Mouse (Mus musculus) hindbrain, embryonic 15.5 days (tissue): Measurements from ENCODE around the gene Rgs10. TPM values are rescaled to one million over a fixed set of nuclear protein-coding genes. Genes with fewer than 3 reads are reported as not detected.
A peak's percentile ranks its signal among the peaks of the same experiment; 100 is the strongest.

ENCODE experiments used
- ATAC-seq: fragments of 200-750 bp; cut with Nextera tagmentation; 2 replicates; pipeline ENCODE4 v1.8.0; 2017; ENCODE audit warnings: low read depth, moderate number of reproducible peaks, moderate TSS enrichment; ENCODE audit not compliant: low FRiP score
- H3K27ac ChIP-seq: fragments of 300-500 bp; sonication (generic); replicated peaks from 2 replicates; pipeline ENCODE4 v1.5.1; 2015; ENCODE audit warnings: mild to moderate bottlenecking, inconsistent platforms
- H3K27me3 ChIP-seq: fragments of 300-500 bp; sonication (generic); 2 replicates; pipeline ENCODE4 v1.6.1; 2015; ENCODE audit warnings: control low read depth, inconsistent platforms
- H3K36me3 ChIP-seq: fragments of 300-500 bp; sonication (generic); 2 replicates; pipeline ENCODE4 v1.6.1; 2015; ENCODE audit warnings: control low read depth, inconsistent platforms
- H3K4me1 ChIP-seq: fragments of 300-500 bp; sonication (generic); replicated peaks from 2 replicates; pipeline ENCODE4 v1.6.1; 2015; ENCODE audit warnings: control low read depth, inconsistent platforms
- H3K4me2 ChIP-seq: fragments of 300-500 bp; sonication (generic); 2 replicates; pipeline ENCODE4 v1.6.1; 2015; ENCODE audit warnings: moderate library complexity, mild to moderate bottlenecking, inconsistent platforms
- H3K4me3 ChIP-seq: fragments of 300-500 bp; sonication (generic); 2 replicates; pipeline ENCODE4 v1.5.1; 2015; ENCODE audit warnings: mild to moderate bottlenecking, inconsistent platforms
- H3K9ac ChIP-seq: fragments of 300-500 bp; sonication (generic); 2 replicates; pipeline ENCODE4 v1.6.1; 2015; ENCODE audit warnings: inconsistent platforms
- H3K9me3 ChIP-seq: fragments of 300-500 bp; sonication (generic); 2 replicates; pipeline ENCODE4 v1.6.1; 2016; ENCODE audit warnings: control low read depth, inconsistent platforms
- WGBS: fragments of 180-500 bp; shearing (Covaris S2); methylation state at CpG from one replicate; pipeline ENCODE4 v1.1.7; 2015; 5-methylcytosine and 5-hydroxymethylcytosine counted together
- polyA plus RNA-seq: library from polyadenylated mRNA; unstranded; fragments of >200 nt; fragmentation: Nextera tagmentation; extraction: Ambion mirVana; gene quantifications from 2 replicates; pipeline ENCODE4 v1.2.1, GENCODE M21; 2015

The Rgs10 gene
- polyA plus RNA-seq, 1 experiment from 2014 or later: 59.3 TPM

DNA sequence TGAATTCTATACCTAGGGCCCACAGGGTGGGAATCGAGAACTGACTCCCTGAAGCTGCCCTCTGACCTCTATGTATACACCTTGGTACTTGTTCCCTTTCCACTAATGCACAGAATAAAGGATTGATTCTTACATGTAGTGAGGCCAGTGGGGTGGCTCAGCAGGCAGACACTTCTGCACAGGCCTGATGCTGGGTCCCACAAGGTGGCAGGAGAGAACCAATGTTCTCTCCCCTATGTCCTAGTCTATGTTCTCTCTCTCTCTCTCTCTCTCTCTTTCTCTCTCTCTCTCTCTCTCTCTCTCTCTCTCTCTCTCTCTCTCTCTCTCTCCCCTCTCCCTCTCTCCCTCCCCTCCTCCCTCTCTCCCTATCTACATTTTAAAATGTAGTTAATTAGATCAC lies 14.7 kb upstream of the Rgs10 start:
- no peaks in the 10 kb centered on the region for H3K9me3 ChIP-seq
- H3K4me3 ChIP-seq: no peak overlapping the region
- peak; percentile 66 for ATAC-seq
- no peak overlapping the region for H3K4me2 ChIP-seq
- WGBS: 63% methylated on average over 1 of the region's 1 CpGs
- peaks cover 9% of the 10 kb centered on the region for H3K4me1 ChIP-seq
- H3K9ac ChIP-seq: no peak overlapping the region
- no peaks in the 10 kb centered on the region for H3K36me3 ChIP-seq
- no peak overlapping the region for H3K27ac ChIP-seq
- no peaks in the 10 kb centered on the region for H3K27me3 ChIP-seq

DNA sequence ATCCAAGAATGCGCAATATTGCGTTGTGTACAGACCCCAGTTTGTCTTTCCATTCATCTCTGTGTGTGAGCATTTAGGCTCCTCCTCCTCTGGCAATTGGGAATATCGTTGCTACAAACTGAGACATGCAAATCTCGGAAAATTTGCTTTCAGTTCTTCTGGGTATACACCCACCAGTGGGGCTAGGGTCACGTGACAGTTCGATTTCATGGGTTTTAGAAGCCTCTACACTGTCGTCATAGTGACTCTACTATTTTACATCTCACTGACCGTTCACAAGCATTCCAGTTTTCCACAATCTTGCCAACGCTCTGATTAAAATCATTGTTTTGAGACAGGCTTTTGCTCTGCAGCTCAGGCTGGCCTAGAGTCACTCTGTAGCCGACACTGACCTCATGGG lies 14.0 kb upstream of the Rgs10 start:
- Histone ChIP-seq H3K4me2 (no peak overlapping the region), H3K9ac (0 out of 2 replicates have a peak overlapping the region, but pooled peaks have one; percentile 5), H3K4me1 (peaks cover 9% of the 10 kb centered on the region), H3K27ac (0 out of 2 replicates have a peak overlapping the region, but pooled peaks have one; percentile 11), H3K27me3 (no peaks in the 10 kb centered on the region), H3K4me3 (no peak overlapping the region), H3K36me3 (no peaks in the 10 kb centered on the region), H3K9me3 (no peaks in the 10 kb centered on the region)
- ATAC-seq: no peak
- 46% methylated on average over 10 of the region's 10 CpGs for WGBS

DNA sequence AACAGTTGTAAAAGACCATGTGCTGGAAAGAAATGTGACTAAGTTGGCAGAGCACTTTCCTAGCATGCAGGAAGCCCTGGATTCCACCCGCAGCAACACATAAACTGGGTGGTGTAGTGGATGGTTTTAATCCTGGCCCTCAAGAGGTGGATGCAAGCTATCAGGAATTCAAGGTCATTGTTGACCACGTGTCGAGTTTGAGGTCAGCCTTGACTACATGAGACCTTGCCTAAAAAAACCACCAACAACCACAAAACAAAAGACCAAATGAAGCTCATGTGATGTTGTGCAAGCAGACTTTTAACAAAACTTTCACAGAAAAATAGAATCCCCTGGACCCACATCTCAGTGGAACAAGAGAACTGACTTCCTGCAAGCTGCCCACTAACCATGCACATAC lies 3.9 kb upstream of the Rgs10 start:
- WGBS: 80% methylated on average over 3 of the region's 3 CpGs
- Histone ChIP-seq H3K9me3 (no peaks in the 10 kb centered on the region), H3K27ac (no peak overlapping the region), H3K36me3 (no peaks in the 10 kb centered on the region), H3K4me2 (no peak overlapping the region), H3K4me3 (no peak overlapping the region), H3K27me3 (peaks cover 16% of the 10 kb centered on the region), H3K4me1 (peaks cover 13% of the 10 kb centered on the region), H3K9ac (no peak overlapping the region)
- ATAC-seq: no peak

DNA sequence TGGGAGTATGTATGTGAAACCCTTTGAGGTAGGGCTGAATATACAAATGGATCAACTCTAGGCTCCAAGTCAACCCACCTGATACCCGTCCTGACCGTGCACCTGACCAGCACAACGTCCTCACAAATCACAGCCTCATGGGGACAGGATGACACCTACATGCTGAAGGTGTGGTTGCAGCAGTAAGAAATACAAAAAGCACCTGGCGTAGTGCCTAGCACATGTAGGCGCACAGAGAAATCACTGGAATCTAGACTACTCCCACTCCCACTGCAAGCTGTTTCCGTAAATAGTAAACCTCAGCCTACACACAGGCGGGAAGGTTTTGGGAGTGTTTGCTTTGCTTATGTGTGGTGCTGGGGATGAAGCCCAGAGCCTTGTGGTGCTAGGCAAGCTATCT lies 3.1 kb upstream of the Rgs10 start:
- no peak overlapping the region for H3K4me2 ChIP-seq
- no peak for ATAC-seq
- no peaks in the 10 kb centered on the region for H3K9me3 ChIP-seq
- H3K9ac ChIP-seq: no peak overlapping the region
- no peaks in the 10 kb centered on the region for H3K36me3 ChIP-seq
- 88% methylated on average over 7 of the region's 7 CpGs for WGBS
- no peak overlapping the region for H3K4me3 ChIP-seq
- H3K27me3 ChIP-seq: peaks cover 16% of the 10 kb centered on the region
- H3K27ac ChIP-seq: no peak overlapping the region
- peaks cover 20% of the 10 kb centered on the region for H3K4me1 ChIP-seq

DNA sequence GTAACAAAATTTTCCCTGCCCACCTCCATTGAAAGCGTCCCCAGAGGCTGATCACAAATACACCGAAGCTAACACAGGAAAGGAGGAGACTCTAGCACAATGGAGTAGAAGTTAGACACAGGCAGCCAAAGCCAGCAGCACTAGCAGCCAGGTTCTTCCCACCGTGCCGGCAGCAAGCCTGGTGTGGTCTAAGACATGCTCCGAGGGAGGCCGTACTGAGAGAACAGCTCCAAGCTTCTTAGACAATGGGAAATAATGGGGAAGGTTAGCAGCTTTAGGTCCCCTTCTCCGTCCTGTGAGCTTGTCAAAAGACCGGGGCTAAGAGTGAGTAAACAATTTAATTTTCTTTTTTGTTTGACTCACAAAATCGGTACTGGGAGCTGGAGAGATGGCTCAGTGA lies 1.1 kb upstream of the Rgs10 start:
- no peak for ATAC-seq
- 7% methylated on average over 9 of the region's 9 CpGs for WGBS

DNA sequence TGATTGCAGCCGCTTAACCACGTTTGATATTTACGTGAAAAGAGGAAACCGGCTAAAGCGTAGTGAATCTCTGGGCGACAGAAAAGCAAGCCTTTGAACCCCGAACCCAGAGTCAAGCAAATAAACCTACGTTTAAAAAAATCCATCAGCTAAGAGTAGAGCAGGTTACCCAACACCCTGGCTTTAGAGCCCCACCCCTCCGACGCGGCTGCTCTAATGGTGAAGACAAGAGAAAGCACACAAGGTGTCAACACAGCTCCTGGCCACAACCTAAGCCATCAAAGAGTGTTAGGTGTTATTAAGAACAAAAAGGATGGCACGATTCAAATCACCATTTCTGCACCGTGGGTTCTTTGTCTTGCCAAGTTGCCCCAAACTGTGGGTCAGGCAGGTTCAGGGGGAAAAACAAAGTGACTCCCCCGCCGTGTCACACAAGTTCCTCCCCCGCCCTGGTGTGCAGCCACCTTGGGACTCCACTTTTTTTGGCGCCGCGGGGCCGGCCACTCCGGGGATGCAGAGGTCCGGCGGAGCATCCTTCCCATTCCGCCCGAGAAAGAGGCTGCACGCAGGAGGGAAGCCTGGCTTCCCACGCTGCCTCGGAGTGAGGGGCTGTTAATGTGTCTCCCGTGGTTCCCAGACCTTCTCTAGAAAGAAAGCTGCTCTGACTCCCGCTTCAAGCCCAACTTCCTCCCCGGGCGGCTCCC lies 1.2 kb downstream of the Rgs10 start:
- Histone ChIP-seq H3K9ac (peak overlapping the region; percentile 62), H3K27ac (peak overlapping the region; percentile 30), H3K9me3 (no peaks in the 10 kb centered on the region), H3K4me1 (peaks cover 27% of the 10 kb centered on the region), H3K4me2 (peak overlapping the region; percentile 98), H3K4me3 (peak overlapping the region; percentile 67), H3K27me3 (peaks cover 26% of the 10 kb centered on the region), H3K36me3 (no peaks in the 10 kb centered on the region)
- no peak for ATAC-seq
- 3% methylated on average over 32 of the region's 32 CpGs for whole genome bisulfite sequencing

More for the DNA sequence above, 1.1 kb upstream of the Rgs10 start:
- Histone ChIP-seq H3K9ac (no peak overlapping the region), H3K27me3 (peaks cover 26% of the 10 kb centered on the region), H3K4me3 (no peak overlapping the region), H3K4me2 (peak overlapping the region; percentile 1; the same call in 1 of the 2 replicates), H3K9me3 (no peaks in the 10 kb centered on the region), H3K4me1 (peaks cover 27% of the 10 kb centered on the region), H3K36me3 (no peaks in the 10 kb centered on the region), H3K27ac (no peak overlapping the region)

DNA sequence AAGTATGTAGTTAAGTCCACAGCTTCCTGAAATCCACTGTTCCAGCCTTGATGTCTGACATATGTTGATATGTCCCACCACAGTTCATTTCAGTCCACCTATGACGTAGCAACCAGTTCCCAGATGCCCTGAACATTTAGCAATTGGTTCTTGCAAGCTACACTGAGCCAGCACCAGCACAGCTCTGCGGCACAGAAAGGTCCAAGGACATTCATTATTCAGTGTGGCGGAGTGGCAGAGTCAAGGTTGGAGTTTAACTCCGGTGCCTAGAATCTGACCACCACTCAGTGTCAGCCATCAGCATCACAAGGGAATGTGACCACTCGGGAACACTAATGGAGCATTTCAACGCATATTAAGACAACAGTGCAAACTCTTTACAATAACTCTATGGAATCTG lies 1.9 kb downstream of the Rgs10 start:
- H3K27me3 ChIP-seq: peaks cover 26% of the 10 kb centered on the region

DNA sequence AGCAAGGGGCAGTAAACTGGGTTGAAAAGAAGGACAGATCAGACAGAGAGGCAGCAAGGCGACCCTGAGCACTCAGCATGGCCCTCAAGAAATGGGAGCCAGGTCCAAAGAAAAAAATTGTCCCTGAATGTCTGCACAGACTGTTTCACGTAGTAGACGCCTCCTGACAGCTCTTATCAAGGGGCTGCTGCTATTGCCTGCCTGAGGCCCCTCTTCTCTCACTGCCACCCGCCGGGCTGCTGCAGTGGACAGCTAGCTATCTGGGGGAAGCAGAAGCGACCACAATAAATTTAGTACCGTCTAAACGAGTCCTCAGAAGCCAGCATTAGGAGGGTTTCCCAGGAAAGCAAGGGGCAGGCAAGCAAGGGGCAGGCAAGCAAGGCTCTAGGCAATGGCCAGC lies 4.1 kb downstream of the Rgs10 start:
- no peak for ATAC-seq
- no peak overlapping the region for H3K4me2 ChIP-seq
- 62% methylated on average over 8 of the region's 8 CpGs for WGBS
- H3K27me3 ChIP-seq: peaks cover 9% of the 10 kb centered on the region
- no peak overlapping the region for H3K4me3 ChIP-seq
- no peaks in the 10 kb centered on the region for H3K36me3 ChIP-seq
- peaks cover 27% of the 10 kb centered on the region for H3K4me1 ChIP-seq
- H3K9ac ChIP-seq: no peak overlapping the region
- no peak overlapping the region for H3K27ac ChIP-seq
- H3K9me3 ChIP-seq: no peaks in the 10 kb centered on the region

More for the DNA sequence above, 1.9 kb downstream of the Rgs10 start:
- Histone ChIP-seq H3K4me2 (peak overlapping the region; percentile 98), H3K9ac (no peak overlapping the region), H3K4me1 (peaks cover 27% of the 10 kb centered on the region), H3K4me3 (peak overlapping the region; percentile 67), H3K27ac (no peak overlapping the region), H3K36me3 (no peaks in the 10 kb centered on the region), H3K9me3 (no peaks in the 10 kb centered on the region)
- no peak for ATAC-seq
- WGBS: 45% methylated on average over 6 of the region's 6 CpGs

DNA sequence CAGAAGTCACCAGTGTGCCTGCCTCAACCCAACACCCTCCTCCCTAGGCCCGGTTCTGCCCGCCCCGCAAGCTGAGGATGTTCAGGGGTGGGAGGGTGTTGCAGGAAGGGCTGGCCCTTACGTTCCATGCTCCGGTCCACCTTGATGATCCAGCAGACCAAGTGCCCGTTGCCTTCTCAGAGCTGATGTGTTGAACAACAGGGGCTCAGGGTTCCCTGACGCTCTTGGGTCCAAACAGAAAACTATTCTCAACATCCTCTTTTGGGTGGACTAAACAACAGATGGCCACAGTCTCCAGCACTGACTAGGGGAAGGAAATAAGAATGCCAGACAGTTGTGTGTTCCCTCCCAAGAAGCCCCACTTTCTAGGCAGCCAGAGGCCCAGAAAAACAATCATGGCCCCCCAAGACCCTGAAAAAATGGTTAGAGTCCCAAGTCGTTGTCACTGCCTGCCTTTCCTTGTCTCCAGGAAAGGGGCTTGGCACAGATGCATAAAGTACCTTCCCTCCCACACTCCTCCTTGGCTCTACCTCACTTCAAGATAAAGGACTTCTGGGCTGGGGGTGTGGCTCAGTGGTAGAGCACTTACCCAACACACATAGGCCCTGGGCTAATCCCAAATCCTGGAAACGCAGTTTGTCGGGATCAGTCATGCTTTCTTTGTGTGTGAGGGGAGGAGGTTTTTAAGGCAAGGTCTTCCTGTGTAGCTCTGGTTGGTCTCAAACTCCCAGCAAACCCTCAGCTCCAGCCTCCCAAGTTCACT lies 6.3 kb downstream of the Rgs10 start:
- H3K36me3 ChIP-seq: no peaks in the 10 kb centered on the region
- WGBS: 64% methylated on average over 10 of the region's 10 CpGs

DNA sequence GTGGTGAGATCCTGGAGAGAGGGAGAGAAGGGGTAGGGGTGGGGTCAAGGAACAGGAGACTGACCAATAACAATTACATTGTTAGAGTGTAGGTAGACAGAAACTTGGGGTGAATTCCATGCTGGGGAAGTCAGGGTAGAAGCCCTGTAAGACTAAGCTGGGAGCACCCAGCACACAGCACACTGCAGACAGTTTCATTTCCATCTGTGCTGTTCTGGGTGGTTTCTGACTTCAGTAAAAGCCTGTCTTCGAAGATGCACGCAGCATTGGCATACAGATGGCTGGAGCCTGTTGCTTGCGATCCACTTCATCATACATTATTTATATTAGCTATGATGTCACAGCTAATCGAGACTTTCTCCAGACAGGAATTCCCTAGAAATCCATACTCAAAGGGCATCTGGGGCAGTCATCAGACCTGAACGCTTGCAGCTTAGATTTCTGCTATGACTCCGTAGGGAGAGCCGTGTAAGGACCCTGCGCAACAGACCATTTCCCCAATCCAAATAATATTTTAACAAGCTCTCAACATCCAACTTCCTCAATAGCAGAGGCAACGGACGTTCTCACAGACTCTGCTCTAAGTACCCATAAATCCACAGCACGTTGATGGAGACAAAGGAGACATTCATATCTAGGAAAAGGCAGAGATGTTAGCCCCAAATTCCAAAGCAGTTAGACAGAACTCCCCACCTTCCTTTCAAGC lies 7.7 kb downstream of the Rgs10 start:
- Histone ChIP-seq H3K27me3 (peaks cover 5% of the 10 kb centered on the region), H3K4me2 (no peak overlapping the region), H3K9me3 (no peaks in the 10 kb centered on the region), H3K9ac (no peak overlapping the region), H3K36me3 (no peaks in the 10 kb centered on the region), H3K4me3 (no peak overlapping the region), H3K27ac (no peak overlapping the region), H3K4me1 (0 out of 2 replicates have a peak, but pooled peaks cover 2% of the 10 kb centered on the region)
- no peak for ATAC-seq
- WGBS: 80% methylated on average over 11 of the region's 11 CpGs

More for the DNA sequence above, 6.3 kb downstream of the Rgs10 start:
- Histone ChIP-seq H3K4me2 (no peak overlapping the region), H3K4me3 (no peak overlapping the region), H3K4me1 (peaks cover 12% of the 10 kb centered on the region), H3K9ac (no peak overlapping the region), H3K27me3 (peaks cover 9% of the 10 kb centered on the region), H3K9me3 (no peaks in the 10 kb centered on the region), H3K27ac (no peak overlapping the region)
- ATAC-seq: no peak

DNA sequence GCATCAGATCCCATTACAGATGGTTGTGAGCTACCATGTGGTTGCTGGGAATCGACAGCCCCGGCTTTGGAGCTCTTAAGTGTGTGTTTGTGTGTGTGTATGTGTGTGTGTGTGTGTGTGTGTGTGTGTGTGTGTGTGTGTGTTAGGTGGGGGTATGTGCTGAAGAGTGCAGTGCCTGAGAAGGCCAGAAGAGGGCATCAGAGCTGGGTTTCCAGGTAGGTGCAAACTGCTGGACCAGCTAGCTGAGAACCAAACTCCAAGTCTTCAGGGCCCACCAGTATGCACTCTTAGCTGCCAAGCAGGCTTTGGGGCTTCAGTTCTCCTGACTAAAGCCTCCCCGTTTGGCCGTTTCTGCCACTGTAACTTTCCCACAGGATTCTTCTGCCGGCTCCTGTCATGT lies 10.3 kb downstream of the Rgs10 start:
- 95% methylated on average over 5 of the region's 5 CpGs for WGBS
- Histone ChIP-seq H3K4me2 (no peak overlapping the region), H3K36me3 (no peaks in the 10 kb centered on the region), H3K9ac (no peak overlapping the region), H3K27ac (no peak overlapping the region), H3K4me1 (no peaks in the 10 kb centered on the region), H3K4me3 (no peak overlapping the region), H3K27me3 (no peaks in the 10 kb centered on the region), H3K9me3 (no peaks in the 10 kb centered on the region)
- no peak for ATAC-seq

DNA sequence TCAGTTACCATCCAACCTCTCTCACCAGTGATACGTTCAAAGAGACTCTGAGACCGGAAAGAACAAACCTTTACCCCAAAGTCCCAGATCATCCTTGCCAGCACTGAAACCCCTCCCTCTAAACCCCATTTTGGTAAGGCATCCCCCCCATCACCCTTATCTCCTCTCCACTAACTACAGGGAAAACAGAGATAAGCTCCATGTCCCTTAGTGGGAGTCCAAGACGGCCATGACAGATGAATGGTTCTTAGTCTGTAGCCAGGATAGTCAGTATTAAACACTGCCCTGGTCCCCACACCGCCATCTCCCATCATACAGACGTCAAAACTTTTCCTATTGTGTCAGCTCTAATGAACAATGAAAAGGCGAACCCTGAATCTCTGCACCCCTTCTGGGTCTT lies 14.6 kb downstream of the Rgs10 start:
- Histone ChIP-seq H3K27me3 (no peaks in the 10 kb centered on the region), H3K27ac (no peak overlapping the region), H3K36me3 (0 out of 2 replicates have a peak, but pooled peaks cover 5% of the 10 kb centered on the region), H3K4me2 (no peak overlapping the region), H3K9me3 (no peaks in the 10 kb centered on the region), H3K9ac (no peak overlapping the region), H3K4me3 (no peak overlapping the region), H3K4me1 (no peaks in the 10 kb centered on the region)
- no peak for ATAC-seq
- 93% methylated on average over 6 of the region's 6 CpGs for WGBS
